Mouse (Mus musculus) hematopoietic stem cell, adult 5-6 weeks (primary cell): ENCODE data around the gene 4930467E23Rik. TPM values are rescaled to one million over a fixed set of nuclear protein-coding genes. Genes with fewer than 3 reads are reported as not detected.

Experiments
- total RNA-seq: library from RNA; stranded (forward); fragments of 172-1452, 232-1000 nt; gene quantifications from 2 replicates; pipeline ENCODE4 v1.2.3, GENCODE M21; 2017

The 4930467E23Rik gene
- total RNA-seq, 1 experiment from 2014 or later = not detected

Other genes starting within 250 kb of the 4930467E23Rik start
- gene Defb7, start 234.5 kb upstream of the 4930467E23Rik start, total RNA-seq = not detected in 2 replicates
- not detected in 2 replicates for gene Gm31371, start 173.8 kb downstream of the 4930467E23Rik start, total RNA-seq